Mouse (Mus musculus) induced T-regulatory cell, adult 2 months (primary cell): ENCODE results near the gene Six1.
"Not testable (repeated sequence)": the region's sequence is repeated elsewhere in the genome, so short reads cannot be mapped to it uniquely, and the experiment has no call there.

Experiments used
- DNase-seq: peaks from one replicate; pipeline ENCODE4 v3.0.0-alpha.2; 2012; ENCODE audit warnings: low read depth

Six1 gene

DNA sequence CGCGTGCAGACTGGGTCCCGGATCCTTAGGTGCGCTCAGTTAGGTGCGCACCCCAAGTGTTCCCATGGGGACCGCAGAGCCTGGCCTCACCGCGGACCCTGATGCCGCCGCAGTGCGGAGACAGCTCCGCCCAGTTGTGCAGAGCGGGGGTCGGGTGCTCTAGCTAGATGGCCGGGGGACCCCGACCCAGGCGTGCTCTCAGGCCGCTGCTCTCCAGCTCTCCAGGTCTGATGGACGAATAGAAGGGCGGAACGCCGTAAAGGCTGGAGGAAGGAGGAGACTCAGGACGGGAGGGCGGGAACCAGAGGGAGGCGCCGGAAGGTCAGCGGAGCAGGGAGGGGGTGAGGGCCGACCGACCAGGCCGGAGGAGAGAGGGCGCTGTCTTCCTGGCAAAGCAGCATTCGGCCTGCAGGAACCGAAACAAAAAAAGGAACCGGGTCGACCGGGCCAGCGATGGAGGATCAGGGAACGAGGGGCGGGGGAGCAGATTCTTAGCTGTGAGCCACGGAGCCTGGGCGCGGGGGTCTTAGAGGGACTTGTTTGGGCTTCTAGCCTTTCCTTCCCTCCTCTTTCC, at the start of gene Six1:
Gene Six1, minus strand, starts transcription at position 220 of the 574 bp plus-strand sequence.
- peak; percentile 42 for DNase-seq

DNA sequence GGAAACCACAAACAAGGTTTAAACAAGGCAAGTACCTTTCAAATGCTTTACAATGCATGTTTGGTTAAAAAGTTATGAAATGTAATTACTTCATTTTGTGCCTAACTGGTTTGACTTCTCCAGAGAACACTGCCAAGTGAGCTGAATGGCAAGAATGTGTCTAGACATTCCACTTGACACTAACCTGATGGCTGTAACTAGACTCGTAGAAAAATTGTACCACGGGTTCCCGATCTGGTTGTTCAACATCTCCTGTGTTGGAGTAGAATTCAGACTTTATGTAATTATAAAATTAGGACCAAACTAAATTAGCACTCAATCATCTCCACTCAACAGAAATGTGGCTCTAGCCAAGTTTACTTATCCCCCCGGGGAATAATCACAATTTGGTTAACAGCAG, 44.9 kb upstream of the Six1 start:
- no peak for DNase-seq

DNA sequence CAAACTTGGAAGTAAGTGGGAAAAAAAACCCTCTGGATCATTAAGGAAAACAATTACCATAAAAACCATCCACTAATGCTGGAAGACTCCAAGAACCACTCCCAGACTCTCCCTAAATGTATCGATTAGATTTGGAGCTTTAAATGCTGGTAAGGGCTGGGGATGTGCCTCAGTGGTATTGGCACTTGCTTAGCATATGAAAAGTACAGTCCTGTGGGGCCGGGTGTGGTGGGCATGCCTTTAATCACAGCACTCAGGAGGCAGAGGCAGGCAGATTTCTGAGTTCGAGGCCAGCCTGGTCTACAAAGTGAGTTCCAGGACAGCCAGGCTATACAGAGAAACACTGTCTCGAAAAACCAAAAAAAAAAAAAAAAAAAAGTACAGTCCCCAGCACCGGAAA, 42.5 kb upstream of the Six1 start:
- not testable (repeated sequence) for DNase-seq

DNA sequence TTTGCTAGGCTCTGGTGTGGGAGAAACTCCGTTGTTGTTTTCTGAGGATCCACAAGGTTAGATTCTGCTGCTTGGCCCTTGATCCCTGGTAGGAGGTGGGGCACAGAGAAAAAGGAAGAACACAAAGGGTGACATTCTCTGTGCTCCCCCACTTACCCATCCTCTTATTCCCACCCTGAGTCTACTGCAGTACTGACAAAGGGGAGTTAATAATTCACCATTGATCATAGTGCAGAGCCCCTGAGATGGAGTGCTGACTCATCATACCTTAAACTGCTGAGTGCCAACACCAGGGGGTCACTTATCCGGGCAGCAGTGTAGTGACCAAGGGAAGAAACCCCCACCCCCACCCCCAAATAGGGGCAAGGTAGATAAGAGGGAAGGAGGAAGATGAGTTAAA, 40.9 kb upstream of the Six1 start:
- no peak for DNase-seq

DNA sequence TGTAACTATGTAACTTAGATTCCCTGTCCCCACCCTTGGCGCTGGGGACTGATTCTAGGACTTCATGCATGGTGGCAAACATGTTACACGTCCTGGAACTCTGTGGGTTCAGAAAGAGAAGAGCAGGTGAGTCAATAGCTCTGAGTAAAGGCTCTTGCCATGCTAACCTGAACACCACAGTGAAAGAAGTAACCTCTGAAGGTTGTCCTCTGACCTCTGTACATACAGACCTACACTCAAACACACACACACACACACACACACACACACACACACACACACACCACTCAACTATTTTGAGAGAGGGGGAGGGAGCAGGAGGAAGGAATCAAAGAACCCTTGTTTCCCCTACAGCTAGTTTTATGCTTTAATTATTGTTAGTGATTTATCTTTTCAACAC, 40.5 kb upstream of the Six1 start:
- DNase-seq = no peak

DNA sequence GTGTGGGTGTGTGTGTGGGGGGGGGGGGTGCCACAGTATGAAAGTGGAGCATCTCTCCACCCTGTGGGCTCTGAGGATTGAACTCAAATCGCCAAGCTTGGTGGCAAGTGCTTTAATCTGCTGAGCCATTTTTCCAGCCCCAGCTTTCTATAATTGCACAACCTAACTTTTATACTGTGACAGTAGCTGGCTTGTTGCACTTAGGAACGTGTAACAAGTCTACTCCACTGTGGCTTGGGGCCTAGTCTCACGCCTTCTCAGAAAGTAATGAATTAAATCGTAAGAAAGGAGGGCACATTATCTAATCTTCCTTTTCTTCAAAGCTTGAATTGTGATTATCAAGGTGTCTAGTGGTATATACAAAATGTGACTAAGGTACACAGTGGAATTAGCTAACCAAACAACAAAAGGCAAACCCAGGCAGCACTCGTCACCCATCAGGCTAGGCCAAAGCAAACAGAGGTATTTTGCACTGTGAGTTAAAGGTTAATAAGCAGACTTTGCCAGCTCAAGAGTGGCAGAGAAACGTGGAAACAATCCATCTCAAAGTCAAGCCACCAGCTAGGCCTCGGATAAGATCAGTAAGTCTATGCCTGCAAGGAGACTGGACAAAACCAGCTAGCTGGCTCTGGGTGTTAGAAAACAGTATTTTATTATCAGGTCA, 37.1 kb upstream of the Six1 start:
- DNase-seq = no peak

DNA sequence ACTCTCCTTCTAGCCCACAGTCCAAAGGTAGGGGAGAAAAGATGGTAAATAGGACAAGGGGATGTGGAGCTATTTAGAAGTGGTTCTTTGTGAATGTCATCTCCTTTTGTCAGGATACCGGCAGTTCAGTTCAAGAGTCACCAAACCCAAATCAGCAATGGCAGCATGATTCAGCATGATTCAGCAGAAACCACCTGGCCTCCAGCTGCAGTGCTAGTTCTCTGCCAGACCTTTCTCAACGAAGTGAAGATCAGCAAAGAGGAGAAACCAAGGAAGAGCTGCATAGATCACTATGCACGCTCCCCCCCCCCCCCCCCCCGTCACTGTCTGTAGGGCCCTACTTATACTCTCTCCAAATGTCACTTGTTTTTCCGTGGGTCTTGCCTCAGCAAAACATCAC, 35.2 kb upstream of the Six1 start:
- DNase-seq = no peak

DNA sequence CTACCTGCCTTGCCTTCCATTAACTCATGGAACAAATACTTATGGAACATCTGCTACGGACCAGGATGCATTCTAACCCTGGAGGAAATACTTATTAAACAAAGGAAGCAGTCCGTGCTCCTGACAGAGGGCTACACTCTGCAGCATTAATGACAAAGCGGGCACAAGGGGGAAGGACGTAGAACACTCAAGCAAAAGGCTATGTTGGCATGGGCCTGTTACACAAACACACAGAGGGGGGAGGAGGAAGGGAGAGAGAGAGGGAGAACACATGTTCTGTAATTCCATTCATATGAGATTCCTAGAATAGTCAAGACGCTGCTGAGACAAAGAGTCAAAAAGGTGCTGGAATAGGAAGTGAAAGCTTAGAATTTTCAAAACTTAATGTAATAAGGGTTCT, 34.8 kb upstream of the Six1 start:
- DNase-seq = no peak

DNA sequence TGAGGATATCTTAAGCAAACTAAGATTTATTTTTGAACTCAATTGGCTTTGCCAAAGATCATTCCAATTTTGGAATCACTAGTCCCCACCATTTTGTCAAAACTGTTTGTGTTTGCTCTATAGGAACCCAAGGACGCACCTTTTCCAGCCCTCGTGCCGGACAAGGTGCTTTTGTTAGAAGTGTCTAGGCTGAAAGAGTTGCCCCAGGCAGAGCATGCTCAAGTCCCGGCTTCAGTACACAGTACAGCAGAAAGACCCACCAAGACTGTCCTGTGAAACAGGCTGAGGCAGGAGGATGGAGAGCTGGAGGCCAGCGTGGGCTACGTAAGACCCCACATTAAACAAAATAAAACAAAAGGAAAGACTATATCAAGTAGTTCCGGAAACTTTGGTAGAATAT, 33.4 kb upstream of the Six1 start:
- no peak for DNase-seq

DNA sequence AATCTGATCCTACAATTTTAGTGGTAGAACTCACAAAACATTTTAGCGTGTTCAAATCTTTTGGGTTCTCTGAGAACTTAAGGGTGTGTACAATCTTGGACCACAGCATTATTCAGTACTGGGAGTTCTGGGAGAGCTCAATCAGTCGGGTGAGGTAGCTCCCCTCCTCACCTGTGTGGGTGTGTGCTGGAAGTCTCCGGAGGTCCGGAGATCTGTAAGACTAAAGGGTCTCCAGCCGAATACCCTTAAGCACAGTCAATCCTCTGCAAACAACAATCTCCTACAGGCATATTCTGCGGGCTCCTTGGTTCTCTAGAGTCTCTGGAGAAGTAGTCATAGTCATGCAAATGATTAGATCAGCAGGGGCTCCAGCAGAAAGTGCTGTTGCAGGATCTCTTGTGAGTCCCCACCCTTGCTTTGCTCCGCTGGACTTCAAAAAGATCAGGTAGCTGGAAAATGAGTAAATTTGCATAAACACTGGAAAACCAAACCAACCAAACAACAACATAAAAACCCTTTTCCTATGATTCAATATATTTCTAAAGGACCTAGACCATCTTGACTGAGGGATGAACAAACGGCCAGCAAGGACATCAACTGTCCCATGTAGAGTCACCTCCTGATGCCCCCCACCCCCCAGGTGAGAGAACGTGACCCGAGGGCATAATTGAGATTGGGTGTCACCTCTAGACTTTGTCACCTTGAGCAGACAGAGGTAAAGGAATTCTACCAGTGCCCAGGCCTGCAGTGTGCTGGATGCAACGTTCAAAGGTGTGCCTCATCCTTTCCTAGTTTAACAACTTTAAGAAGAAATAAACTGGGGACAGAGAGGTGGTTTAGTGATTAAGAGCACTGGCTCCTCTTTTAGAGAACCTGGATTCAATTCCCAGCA, 32.3 kb upstream of the Six1 start:
- no peak for DNase-seq

DNA sequence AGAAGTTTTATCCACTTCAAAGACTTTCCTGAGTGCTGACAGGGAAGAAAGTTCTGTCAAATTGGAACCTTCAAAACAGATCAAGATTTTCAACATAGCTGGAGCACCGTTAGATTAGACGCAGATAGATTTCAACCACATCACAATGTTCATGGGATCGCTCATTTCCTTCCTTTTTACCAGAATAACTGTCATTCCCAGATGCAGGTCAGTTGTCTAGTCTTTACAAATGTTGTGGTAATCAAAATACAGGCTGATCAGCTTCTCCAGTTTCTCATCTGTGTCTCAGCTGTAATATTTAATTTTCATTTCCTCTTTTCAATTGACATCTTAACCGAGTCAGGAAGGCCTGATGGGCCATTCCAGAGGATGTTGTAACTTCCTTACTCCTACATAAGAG, 30.1 kb upstream of the Six1 start:
- no peak for DNase-seq

DNA sequence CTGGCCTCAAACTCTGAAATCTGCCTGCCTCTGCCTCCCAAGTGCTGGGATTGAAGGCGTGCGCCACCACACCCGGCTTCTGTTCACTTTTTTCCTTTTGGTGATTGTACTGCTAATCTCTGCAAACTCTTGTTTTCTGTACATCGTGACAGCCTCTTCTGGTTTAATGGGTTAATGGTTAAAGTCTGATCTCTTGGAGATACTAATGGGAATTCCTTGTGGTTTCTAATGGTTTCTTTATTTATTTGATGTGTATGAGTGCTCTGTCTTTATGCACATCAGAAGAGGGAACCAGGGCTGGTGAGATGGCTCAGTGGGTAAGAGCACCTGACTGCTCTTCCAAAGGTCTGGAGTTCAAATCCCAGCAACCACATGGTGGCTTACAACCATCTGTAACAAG, 28.1 kb upstream of the Six1 start:
- DNase-seq = not testable (repeated sequence)

DNA sequence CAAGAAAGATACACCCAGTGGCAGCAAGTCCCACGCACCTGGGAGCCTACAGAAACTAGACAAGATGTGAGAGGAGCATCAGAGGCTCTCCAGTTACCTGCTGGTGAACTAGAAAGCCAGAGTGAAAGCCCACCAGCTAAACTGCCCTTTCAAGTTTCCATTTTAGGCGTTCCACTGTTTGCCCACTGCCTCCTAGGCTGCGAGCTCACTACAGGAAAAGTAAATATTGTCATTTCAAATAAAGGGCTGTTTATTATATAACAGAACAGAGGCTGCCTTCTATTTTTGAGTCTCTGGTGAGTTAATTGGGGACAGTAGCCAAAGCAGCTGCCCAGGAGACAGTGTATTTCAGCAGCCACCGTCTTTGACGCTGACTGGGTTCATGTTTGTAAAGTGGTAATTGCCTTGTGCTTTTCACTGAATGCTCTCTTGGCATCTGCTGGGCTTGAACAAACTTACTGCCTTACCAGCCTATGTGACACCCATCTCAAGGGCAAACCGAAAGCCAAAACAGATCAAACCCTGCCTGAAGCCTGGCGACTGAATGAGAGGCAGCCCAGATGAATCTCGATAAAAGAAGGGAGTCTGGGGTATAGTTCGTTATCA, 7.2 kb upstream of the Six1 start:
- no peak for DNase-seq

DNA sequence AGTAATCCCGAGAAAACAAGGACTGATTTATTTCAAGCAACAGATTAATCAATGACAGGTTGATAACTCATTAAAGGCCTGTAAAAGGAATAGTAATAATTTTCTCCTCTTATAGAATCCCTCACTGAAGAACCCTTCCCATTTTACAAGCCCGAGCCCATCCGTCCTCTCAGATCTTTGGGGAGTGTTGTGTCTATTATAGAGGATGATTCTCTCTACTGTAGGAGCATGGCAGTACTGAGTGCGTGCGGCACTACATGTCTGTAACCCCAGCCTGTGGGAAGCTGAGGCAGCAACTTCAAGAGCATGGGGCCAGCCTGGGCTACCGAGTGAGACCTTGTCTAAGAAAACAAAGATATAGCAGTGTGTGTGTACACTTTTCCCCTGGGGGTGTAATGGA, 3.8 kb upstream of the Six1 start:
- no peak for DNase-seq

DNA sequence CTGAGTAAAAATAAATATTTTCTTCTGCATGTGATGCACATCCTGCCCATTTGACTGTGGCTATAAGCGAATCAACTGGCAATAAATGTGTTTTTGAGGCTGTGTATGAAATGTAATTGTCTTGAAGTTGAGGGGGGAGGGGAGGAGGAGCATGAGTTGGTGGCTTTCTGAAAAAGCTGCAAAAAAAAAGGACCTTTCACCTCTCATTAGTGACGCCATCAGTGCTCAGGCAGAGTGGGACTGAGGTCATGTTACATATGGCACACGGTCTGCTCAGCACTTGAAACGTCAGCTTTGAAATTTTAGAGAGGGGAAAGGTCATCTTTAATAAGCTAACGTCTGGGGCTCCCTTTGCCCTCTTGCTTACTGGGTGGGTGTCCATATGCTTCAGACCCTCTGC, 1.8 kb upstream of the Six1 start:
- DNase-seq = no peak

DNA sequence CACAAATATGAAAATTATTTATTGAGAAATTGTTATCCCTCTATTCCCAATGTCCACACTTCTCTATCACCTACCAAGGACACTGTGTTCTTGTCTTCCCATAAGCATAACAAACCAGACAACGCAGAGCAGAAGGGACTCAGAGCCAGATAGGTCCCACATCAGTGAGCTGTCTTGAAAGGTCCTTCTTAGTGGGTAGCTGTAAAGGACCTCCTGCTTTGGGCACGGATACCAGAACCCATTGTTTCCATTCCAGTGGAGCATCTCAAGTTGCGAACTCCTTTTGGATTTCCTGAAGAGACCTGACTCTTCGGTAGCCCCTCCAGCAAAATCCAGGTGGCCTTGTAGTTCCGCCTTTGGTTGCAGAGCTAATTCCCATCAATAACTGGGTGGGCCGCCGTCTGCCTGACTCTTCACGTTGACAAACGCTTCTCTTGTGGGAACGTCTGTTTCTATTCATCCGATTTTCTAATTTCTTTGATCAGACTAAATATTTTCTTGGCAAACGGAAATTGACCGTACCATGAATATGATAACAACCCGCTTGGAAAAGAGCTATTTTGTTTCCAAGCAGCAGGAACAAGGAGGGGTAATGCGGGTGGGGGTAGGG, 994 bp upstream of the Six1 start:
- peak; percentile 6 for DNase-seq

DNA sequence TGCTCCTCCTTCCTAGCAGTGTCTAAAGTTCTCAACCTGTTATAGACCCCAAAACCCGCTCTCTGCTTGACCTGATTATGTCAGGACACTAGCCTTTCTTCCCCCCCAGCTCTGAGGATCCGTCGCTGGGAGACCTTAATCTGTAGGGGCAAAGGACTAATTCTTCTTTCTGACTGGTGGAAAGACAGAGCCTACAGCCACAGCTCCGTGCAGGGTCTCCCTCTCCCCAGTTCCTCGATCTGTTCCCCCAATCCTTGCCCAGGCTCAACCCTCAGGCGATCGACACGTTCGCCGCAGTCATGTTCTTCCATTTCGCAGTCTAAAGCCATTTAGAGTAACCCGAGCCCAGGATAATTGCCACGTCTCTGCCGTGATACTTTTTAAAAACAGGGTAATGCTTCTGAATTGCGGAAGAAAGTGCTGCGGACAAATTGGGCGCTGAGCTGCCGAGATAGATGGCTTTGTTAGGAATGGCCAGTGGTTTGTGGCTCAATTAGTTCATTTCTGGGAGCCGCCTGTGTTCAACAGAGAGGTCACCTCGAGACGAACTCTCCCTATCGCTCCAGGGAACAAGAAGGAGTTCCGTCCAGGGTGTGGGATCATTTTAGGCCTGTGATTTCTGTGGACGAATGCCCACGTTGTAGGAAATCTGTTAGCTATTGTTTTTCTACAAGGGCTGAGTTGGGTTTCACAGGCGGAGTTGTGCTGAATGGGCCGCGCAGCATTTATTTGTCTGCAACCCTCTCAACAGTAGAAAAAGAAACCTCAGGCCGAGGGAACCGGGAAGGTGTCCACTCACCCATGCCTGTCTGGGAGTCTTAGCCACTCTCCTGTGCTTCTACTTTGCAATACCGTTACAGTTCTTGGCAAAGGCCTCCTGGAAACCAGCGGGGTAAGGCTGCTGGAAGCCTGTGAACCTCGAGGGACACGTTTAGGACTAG, 766 bp downstream of the Six1 start:
- peak; percentile 34 for DNase-seq

DNA sequence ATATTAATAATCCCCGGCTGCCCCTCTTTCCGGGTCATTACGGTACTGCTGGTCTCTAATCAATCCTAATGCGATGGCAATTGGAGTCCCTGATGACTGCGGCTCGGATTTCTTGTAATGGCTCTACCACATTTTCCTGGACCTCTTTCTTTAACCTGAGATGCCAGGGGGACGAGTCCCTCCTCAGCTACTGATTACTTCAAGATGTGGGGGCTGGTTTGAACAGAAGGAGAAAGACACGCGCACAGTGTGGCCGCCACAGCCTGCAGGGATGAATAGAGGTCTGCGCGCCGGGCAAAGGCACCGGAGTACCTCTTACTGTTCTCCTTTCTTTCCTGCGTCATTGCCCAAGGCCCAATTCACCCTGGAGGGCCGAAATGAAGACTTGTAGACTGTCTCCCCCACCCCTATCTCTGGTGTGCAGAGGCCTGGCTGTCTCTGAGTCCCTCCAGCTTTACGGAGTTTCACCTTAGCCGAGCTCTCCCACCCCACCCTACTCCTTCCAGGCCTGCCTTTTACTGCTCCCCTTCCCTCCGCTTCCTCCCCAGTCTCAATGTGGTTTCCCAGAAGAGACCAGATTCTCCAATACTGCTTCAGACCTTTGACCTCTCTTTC, 1.5 kb downstream of the Six1 start:
- peak; percentile 19 for DNase-seq

DNA sequence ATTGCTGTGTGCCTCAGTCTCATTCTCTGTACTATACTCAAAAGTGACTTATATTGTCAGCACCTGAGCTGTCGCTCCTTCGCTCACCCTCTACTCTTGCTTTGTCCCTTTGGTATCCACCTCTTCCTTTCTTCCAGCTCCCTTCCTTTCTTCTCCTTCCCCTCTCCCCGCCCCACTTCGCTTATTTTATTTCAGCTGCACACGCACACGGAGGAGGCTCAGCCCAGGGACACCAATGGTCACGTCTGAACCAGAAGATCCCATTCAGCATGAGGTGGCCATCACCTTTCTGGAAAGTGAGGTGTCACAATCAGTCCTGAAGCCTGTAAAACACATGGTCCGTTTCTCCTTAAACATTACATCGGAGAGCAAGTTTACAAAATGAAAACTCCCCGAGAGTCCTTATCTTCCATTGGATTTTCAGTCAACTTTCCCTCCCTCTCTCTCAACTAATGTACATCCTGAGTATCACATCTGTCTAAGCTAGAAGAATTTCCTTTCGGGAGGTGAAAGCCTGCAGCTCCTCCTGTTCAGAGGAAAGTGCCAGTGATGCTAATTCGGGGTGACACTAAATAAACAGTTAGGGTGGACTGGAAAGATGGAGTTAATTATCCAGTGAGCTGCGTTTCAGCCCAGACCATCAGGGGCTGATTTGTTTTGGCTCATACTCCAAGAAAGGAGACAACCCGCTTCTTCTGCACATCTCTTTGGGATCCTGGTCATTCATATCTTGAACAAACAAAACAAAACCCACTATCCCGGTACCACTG, 2.7 kb downstream of the Six1 start:
- peak; percentile 17 for DNase-seq

DNA sequence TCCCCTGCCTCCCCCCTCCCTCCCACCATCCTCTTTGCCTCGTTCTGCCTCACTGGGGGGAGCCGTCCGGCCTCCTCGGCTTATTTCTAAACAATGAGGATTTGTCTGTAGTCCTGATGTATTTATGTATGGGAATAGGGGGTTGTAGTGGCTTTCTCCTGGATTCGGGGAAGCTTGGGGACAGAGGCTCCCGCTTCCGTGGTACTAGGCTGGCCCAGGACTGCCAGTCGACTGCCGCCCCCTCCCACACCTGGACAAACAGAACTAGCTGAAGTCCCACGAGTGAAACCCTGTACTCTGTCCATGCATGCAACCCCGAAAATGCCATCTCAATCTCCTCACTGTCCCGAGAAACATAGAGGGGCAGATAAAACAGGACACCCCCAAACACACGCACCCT, 3.4 kb downstream of the Six1 start:
- DNase-seq = peak; percentile 5
